Mouse (Mus musculus) left cerebral cortex, postnatal 25 days (tissue): ENCODE data around the gene Psmc2. TPM values are rescaled to one million over a fixed set of nuclear protein-coding genes. Genes with fewer than 3 reads are reported as not detected.
A peak's percentile ranks its signal among the peaks of the same experiment; 100 is the strongest.

Experiments used
- DNase-seq, 2 experiments: peaks; one replicate each; pipeline ENCODE4 v3.0.0; 2022; ENCODE audit warnings: low spot score in 2 of 2, mixed read lengths in 1 of 2
- intact Hi-C: fragments of 180-260 bp; cut with DNase I; formaldehyde crosslinking; loops from one replicate; pipeline ENCODE4 v1.15.1; 2025
- total RNA-seq, 2 experiments: library from RNA; stranded (reverse); gene quantifications; 2 replicates each; pipeline ENCODE4 v1.2.3; 2021

The Psmc2 gene
- total RNA-seq, 2 experiments from 2014 or later: 108 to 118 TPM

DNA sequence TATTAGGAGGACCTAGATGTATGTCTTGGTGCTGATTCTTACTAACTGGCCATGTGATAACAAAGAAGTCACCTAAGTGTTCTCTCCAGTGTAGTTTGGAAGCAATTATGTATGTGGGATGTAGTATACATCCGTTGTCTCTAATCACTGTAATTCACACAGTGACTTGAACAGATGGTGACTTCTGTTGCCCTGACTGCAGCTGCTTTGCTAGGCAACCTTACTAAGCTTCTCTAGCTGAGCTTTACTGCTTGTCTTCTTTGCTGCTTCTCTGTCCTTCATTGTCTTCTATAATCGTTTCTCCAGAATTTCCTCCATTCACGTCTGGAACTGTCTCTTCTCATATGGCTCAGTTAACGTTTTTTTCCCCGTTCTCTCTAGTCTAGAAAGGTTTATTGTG, 4.0 kb downstream of the Psmc2 start:
- intact Hi-C loops: loop anchor here (5.0 kb wide), 2 partner anchors 52 to 728 kb away; partner anchors contain the start of gene Pmpcb
- no peak for DNase-seq

DNA sequence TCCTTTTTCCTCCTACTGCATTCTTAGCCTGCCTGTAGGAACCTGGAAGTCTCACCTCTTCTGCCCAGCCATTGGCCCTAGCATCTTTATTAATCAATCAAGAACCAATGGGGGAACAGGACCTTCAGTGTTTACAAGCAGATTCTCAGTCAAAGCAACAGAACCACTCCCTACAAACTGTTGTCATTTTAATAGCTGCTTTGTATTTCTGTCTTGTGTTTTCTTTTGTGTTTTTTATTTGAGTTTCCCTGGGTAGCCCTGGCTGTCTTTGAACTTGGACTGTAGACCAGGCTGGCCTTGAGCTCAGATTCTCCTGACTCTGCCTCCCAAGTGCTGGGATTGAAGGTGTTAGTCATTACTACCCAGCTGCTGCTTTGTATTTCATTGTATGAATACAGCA, 7.1 kb downstream of the Psmc2 start:
- DNase-seq: no peak
- intact Hi-C loops: no loop called here

DNA sequence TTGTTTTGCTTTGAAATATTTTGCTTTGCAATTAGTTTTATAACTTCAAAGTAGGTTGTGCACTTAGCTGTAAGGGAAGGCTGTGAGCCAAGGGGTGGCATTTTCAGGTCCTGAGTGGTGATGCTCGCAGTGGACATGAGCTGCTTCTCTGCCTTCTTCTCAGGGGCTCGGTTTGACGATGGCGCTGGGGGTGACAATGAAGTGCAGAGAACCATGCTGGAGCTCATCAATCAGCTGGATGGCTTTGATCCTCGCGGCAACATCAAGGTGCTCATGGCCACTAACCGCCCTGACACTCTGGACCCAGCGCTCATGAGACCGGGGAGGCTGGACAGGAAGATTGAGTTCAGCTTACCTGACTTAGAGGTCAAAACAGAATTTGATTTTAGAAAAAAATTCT, 17.8 kb downstream of the Psmc2 start:
- DNase-seq: no peak
- intact Hi-C loops: no loop called here

DNA sequence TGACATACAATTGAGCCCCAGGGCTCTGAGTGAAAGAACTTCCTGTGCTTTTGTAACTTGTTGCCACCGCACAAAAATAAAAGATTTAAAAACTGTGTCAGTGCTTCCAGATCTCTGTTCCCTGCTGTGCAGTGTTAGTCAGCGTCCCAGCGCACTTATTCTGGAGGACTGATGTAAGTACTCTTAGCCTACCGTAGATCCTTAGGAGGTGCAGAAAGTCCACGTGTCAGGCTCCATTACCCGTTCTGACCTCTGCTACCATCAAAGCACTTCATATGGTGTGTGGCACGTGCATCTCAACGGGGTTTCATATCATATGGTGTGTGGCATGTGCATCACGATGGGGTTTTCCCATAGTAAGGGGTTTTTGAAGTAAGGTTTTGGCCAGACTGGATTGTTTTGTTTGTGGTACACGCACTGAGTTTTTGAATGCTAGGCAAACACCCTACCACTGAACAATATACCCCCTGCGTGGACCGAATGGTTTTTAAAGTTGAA, 18.7 kb downstream of the Psmc2 start:
- no peak for DNase-seq
- intact Hi-C loops: no loop called here

DNA sequence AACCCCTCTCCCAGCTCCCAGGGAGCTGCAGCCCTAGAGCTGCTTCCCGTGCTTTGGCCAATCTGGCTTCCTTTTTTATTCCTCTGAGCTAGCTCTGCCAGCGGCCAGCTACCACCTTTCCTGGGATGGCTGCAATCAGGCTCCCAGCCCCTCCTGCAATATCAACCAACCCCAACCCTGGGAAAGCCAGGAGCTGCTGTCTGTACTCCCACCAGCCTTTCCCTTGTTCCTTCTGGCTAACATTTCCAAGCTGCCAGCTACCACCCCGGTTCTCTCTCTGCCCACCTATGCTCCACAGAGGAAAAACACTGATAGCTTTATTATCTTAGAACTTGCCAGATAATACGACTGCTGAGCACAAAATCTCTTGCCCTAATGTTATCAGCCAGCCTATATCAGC, 19.8 kb downstream of the Psmc2 start:
- peak in 1 of 2 experiments; percentile 41 for DNase-seq
- intact Hi-C loops: no loop called here

DNA sequence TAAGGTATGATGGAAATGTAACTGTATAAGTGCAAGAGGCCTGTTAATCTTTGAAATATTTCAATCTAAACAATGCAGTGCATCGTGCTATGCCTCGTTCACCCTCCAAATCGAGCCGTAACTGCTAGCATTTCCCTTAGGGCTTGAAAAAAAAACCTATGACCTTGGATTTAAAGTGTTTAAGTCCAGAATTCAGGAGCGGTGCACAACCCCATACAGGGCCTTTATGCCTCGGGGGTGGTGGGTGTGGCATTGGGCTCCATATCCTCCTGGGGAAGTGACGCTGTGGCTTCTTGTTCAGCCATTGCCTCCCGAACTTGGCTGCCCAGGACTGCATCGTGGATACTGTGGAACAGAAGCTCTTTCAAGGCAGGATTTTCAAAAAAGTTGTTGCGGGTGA, 25.8 kb downstream of the Psmc2 start:
- DNase-seq: no peak
- intact Hi-C loops: no loop called here

DNA sequence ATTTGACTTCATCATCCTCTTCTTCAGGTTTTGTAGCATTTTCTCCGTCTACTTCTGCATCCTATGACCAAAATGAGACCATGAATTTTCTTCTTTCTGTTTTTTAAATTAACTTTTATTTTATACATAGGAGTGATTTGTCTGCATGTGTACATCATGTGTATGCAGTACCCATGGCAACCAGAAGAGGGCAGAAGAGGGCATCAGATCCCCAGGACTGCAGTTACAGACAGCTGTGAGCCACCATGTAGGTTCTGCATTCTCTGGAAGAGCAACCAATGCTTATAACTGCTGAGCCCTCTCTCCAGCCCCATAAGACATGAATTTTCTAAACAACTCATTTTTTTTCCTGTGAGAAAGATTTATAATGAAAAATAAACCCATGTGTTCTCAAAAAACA, 28.9 kb downstream of the Psmc2 start:
- intact Hi-C loops: no loop called here
- peak in 1 of 2 experiments; percentile 13 for DNase-seq

DNA sequence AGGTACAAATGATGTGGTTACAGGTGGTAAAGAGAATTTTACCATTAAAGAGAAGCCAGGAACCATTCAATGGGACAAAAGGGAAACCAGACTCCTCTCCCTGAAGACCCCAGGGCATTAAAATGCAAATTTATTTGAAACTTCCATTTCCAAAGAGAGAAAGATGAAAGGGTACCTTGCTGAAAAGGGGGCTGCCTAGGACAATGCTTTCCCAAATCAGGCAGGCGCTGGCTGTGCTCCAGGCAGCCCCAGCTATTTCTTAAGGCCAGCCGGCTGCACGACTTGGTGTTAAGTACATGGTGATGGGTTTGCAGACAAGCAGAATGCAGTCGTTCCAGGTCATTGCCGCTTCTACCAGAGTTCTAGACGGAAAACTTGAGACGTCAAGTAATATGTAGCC, 41.3 kb downstream of the Psmc2 start:
- intact Hi-C loops: no loop called here
- no peak for DNase-seq

DNA sequence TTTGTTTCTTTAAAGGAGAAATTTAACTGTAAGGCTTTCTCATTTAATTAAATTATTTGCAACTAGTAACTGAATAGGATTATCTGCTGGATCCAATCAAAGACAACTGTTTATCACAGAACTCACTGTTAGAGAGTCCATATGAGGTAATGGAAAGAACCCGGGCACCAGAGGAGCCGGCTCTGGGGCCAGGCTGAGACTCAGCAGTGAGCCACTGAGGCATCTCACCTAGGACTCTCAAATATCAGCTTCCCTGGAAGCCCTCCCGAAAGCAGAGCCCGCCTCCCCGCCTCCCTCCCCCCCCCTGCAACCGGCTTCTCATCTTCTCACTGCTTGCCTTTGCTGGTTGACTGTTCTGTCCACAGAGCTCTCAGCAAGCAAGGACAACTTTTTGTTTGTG, 42.6 kb downstream of the Psmc2 start:
- intact Hi-C loops: no loop called here
- no peak for DNase-seq

DNA sequence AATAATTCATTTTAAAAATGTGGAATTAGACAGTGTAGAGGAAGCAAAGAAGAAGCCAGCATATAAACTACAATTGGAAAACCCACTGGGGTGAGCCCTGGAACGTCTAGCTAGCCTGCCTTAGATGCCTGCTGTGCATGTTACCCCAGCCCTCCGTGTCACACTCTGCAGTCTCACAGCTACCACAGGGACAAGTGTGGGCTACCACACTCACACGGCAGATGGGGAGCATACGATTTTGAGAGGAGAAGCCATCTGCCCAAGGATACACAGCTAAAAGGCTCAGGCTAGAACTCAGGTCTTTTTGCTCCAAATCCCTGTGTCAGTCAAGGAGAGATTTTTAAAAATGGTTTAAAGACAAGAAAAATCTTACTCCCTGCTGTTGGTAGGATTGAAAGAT, 43.8 kb downstream of the Psmc2 start:
- peak; percentile 28 to 76 for DNase-seq
- intact Hi-C loops: no loop called here

DNA sequence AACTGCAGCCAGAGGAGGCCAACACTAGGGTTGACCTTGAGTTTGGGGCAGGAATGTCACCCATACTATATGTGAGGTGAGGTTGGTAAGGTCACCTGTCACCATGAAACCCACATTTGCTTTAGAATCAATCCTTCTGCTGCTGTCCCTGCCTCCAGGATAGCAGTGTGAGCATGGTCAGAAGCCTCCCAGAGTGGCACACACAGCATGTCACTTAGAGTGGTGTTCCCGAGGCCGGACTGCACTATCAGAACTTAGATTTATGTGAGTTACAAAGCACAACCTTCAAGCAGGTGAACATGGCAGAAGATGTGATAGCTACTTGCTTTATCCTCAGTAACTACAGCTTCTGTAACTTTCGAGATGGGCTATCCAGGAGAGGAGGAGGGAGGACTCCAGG, 46.7 kb downstream of the Psmc2 start:
- intact Hi-C loops: no loop called here
- DNase-seq: no peak

DNA sequence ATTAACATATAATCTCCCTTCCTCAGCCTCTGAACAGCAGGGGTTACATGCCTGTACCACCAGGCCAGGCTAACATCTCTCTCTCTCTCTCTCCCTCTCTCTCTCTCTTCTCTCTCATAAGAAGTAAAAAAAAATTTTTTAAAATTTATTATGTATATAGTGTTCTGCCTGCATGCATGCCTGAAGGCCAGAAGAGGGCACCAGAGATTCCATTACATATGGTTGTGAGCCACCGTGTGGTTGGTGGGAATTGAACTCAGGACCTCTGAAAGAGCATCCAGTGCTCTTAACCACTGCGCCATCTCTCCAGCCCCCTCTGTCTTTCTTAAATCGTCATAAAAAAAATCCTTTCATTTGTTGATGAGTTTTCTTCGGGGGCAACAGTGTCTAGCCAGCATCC, 59.6 kb downstream of the Psmc2 start:
- DNase-seq: no peak
- intact Hi-C loops: no loop called here

DNA sequence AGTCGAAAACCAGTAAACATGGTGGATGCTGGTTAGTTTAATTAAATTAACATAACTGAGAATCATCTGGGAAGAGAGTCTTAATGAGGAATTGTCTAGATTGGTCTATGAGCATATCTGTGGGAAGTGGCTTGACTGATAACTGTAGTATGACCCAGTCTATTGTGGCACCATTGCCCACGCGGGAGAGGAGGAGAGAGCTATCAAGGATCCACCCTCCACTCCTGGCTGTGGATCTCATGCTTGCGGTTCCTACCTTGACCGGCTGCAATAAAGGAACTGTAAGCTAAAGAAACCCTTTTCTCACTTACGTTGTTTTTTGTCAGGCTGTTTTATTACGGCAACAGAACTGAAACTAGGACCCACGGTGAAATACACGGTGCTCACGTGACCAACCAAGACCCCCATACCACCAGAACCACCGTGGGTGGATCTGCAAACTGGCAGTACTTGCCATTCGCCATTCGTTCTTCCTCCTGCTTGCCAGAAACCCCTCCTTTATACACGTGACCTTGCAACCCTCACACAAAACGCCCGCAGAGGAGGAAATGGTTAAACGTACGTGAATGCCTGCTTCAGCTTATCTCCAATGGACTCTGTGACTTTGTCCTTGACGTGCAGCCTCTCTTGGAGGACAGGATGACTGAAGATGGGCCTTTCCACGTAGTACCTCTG, 61.7 kb downstream of the Psmc2 start:
- DNase-seq: no peak
- intact Hi-C loops: no loop called here

DNA sequence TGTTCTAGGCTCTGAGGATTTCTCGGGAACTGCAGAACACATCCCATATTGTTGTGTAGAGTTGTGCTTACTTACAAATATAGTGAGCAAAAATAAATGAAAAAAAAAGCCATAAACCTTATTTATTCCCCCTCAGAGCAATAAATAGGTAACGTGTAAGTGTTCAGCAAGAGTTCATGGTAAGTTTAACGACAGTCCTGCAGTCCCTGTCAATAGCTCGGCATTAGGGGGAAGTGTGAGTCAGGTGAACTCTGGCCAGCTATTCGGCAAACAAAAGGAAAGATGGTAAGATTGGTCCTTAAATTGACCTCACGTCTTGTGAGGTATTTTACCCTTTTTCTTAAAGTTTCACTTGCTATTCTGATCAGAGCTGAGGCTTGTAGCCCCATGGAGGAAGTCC, 62.4 kb downstream of the Psmc2 start:
- DNase-seq: no peak
- intact Hi-C loops: no loop called here

DNA sequence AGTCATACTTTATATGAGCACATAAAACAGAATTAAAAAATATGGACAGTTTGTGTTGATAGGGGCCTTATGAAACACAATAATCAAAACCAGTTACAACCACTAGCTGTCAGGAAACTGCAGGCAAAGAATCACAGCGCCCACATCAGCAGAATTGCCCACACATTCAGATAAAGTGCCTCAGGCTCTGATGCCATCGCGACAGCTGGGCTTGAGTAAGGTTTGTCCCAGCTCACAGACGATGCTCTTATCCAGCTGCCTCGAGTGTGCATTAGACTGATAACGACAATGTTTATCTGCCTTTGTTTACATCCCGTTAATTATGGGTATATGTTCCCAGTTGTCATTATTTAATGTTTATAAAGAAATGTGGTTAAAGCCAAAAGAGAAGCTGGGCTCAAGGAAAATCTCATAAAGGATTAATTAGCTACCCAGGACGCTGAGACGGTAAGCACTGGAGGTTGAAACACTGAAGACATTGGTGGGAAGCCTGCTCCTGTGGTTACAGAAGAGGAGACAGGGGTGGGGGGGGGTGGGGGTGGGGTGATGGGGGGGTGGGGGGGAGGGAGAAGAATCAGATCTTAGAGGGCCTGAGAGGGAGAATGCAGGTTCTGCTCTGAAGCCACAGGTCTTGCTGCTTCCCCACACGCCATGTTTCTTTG, 66.7 kb downstream of the Psmc2 start:
- intact Hi-C loops: no loop called here
- peak; percentile 12 to 24 for DNase-seq

Other genes with a start within 250 kb of the Psmc2 start
- under 1 TPM; 0.25 to 0.34 TPM for gene Lrrc17, start 241.7 kb upstream of the Psmc2 start, total RNA-seq
- gene Fbxl13, start 139.6 kb upstream of the Psmc2 start, total RNA-seq: under 1 TPM; 0.16 to 0.30 TPM
- 10 to 100 TPM; 19.4 to 20.6 TPM for gene Armc10, start 139.5 kb upstream of the Psmc2 start, total RNA-seq
- gene Napepld, start 83.9 kb upstream of the Psmc2 start, total RNA-seq: 10 to 100 TPM; 13.3 to 14.3 TPM
- gene Pmpcb, start 48.1 kb upstream of the Psmc2 start, total RNA-seq: 10 to 100 TPM; 68.0 to 71.4 TPM
- gene Dnajc2, start within 50 bp of the Psmc2 start, total RNA-seq: 10 to 100 TPM; 29.6 to 34.9 TPM
- gene Slc26a5, start 80.3 kb downstream of the Psmc2 start, total RNA-seq: under 1 TPM; 0.18 to 0.69 TPM